Mouse (Mus musculus) midbrain, embryonic 10.5 days (tissue): Measurements from ENCODE around the gene Adgrl1. TPM values are rescaled to one million over a fixed set of nuclear protein-coding genes. Genes with fewer than 3 reads are reported as not detected.

ENCODE experiments used
- DNase-seq: peaks from one replicate; pipeline ENCODE4 v3.0.0-alpha.2; 2017; ENCODE audit warnings: low spot score
- H3K27ac ChIP-seq: fragments of 300-500 bp; sonication (generic); replicated peaks from 2 replicates; pipeline ENCODE4 v1.5.1; 2016; ENCODE audit warnings: mild to moderate bottlenecking
- H3K27me3 ChIP-seq: fragments of 300-500 bp; sonication (generic); 2 replicates; pipeline ENCODE4 v1.6.1; 2016; ENCODE audit warnings: low read depth, mild to moderate bottlenecking; ENCODE audit not compliant: poor library complexity, severe bottlenecking
- H3K36me3 ChIP-seq: fragments of 300-500 bp; sonication (generic); 2 replicates; pipeline ENCODE4 v1.6.1; 2016; ENCODE audit warnings: mild to moderate bottlenecking, moderate library complexity
- H3K4me1 ChIP-seq: fragments of 300-500 bp; sonication (generic); 2 replicates; pipeline ENCODE4 v1.6.1; 2016
- H3K4me3 ChIP-seq: fragments of 300-500 bp; sonication (generic); 2 replicates; pipeline ENCODE4 v1.5.1; 2016; ENCODE audit warnings: mild to moderate bottlenecking, moderate library complexity
- H3K9me3 ChIP-seq: fragments of 300-500 bp; sonication (generic); replicated peaks from 2 replicates; pipeline ENCODE4 v1.6.1; 2016; ENCODE audit warnings: mild to moderate bottlenecking
- WGBS: fragments of 180-500 bp; shearing (Covaris S2); methylation state at CpG from one replicate; pipeline ENCODE4 v1.1.7; 2016; 5-methylcytosine and 5-hydroxymethylcytosine counted together
- polyA plus RNA-seq: library from polyadenylated mRNA; unstranded; fragments of >200 nt; fragmentation: Nextera tagmentation; extraction: Ambion mirVana; gene quantifications from 2 replicates; pipeline ENCODE4 v1.2.1, GENCODE M21; 2016

The Adgrl1 gene
- 8.6 and 11.3 TPM in 2 replicates for polyA plus RNA-seq

GRCm38 (mm10) chr8:83899363-83900252, at the start of gene Adgrl1:
Gene Adgrl1 (plus strand): TSS chr8:83900105.
- peak within 1 kb of the TSS; percentile 94 for H3K27ac ChIP-seq
- no peaks in the 10 kb centered on the region for H3K36me3 ChIP-seq
- H3K4me3 ChIP-seq, result peak within 1 kb of the TSS; percentile 92
- under 1% methylated on average over 67 of the region's 70 CpGs for whole genome bisulfite sequencing
- peaks cover 38% of the 10 kb centered on the region for H3K27me3 ChIP-seq
- H3K9me3 ChIP-seq, result no peaks in the 10 kb centered on the region
- H3K4me1 ChIP-seq, result peaks cover 70% of the 10 kb centered on the region
- DNase-seq, result peak; percentile 96

- Histone ChIP-seq H3K27me3 (peaks cover 5% of the 10 kb centered on the region; the same call in 1 of the 2 replicates), H3K4me3 (no peak overlapping the region), H3K27ac (peak overlapping the region; percentile 7; the same call in 1 of the 2 replicates), H3K9me3 (peaks cover 14% of the 10 kb centered on the region), H3K36me3 (no peaks in the 10 kb centered on the region), H3K4me1 (peaks cover 9% of the 10 kb centered on the region)
- 26% methylated on average over 8 of the region's 8 CpGs for WGBS
- DNase-seq, result no peak
Measured at GRCm38 (mm10) chr8:83852329-83852728, 47.6 kb upstream of the Adgrl1 start.

DNA sequence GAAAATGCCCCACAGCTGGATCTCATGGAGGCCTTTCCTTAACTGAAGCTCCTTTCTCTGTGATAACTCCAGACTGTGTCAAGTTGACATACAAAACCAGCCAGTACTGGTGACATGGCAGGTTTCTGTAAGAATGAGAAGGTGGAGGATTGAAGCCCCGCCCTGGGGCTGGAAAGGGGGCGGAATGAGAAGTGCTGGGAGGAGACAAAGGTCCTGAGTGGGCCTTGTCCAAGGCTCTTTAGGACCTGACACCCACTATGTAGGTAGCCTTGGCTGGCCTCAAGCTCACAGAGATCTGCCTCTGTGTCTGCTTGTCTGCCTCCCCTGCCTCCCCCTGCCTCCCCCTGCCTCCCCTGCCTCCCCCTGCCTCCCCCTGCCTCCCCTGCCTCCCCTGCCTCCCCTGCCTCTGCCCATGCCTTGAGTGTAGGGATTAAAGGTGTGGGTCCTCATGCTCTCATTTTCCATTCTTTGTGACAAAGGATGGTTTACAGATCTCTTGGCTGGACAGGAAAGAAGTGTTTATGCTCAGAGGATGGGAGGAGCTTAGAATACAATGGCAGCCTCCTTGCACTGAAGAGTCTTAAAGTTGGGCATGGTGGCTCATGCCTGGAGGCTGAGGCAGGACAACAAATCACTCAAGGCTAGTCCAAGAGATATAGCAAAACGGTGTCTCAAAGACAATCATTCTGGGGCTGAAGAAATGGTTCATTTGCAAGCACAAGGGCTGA, 46.4 kb upstream of the Adgrl1 start:
- DNase-seq, result no peak
- Histone ChIP-seq H3K27ac (no peak overlapping the region), H3K36me3 (no peaks in the 10 kb centered on the region), H3K4me1 (peaks cover 9% of the 10 kb centered on the region), H3K27me3 (peaks cover 5% of the 10 kb centered on the region; the same call in 1 of the 2 replicates), H3K4me3 (no peak overlapping the region), H3K9me3 (0 out of 2 replicates have a peak, but pooled peaks cover 3% of the 10 kb centered on the region)
- 82% methylated on average over 3 of the region's 3 CpGs for WGBS

DNA sequence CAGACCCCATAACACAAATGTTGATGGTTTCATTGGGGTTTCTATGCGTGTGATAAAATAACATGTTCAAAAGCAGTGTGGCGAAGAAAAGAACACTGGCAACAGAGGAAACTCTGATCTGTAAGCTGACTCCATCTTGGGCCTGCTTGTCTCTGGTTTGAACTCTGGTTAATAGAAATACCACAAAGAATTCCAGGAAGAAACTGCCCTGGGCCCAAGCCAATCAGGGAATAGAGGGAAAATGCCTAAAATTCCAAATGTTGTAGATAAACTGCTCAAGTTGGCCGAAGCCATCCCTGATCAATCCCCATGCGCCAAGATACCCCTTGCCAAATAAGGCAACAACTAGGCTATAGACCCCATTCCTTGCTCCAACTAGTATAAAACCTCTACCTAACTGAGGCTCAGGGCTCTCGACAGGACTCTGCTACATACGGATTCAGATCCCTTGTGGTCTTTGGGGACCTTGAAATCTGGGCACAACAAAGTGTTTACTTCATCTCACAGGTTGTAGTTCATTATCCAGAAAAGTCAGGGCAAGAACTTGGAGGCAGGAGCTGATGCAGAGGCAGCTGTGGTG, 43.3 kb upstream of the Adgrl1 start:
- 90% methylated on average over 6 of the region's 6 CpGs for WGBS
- no peak for DNase-seq
- no peak overlapping the region for H3K4me3 ChIP-seq

GRCm38 (mm10) chr8:83862439-83863268, 37.3 kb upstream of the Adgrl1 start:
- Histone ChIP-seq H3K4me3 (peak overlapping the region; percentile 48), H3K9me3 (no peaks in the 10 kb centered on the region), H3K4me1 (peaks cover 10% of the 10 kb centered on the region), H3K27me3 (peaks cover 9% of the 10 kb centered on the region), H3K27ac (peak overlapping the region; percentile 67; the same call in 1 of the 2 replicates), H3K36me3 (no peaks in the 10 kb centered on the region)
- WGBS, result 6% methylated on average over 24 of the region's 24 CpGs
- no peak for DNase-seq

More for the DNA sequence above, 43.3 kb upstream of the Adgrl1 start:
- H3K9me3 ChIP-seq, result no peaks in the 10 kb centered on the region
- no peaks in the 10 kb centered on the region for H3K36me3 ChIP-seq
- H3K4me1 ChIP-seq, result peaks cover 9% of the 10 kb centered on the region
- H3K27me3 ChIP-seq, result peaks cover 5% of the 10 kb centered on the region; the same call in 1 of the 2 replicates
- H3K27ac ChIP-seq, result no peak overlapping the region

GRCm38 (mm10) chr8:83874881-83875655, 24.8 kb upstream of the Adgrl1 start:
- Histone ChIP-seq H3K36me3 (no peaks in the 10 kb centered on the region), H3K27me3 (peaks cover 51% of the 10 kb centered on the region), H3K9me3 (no peaks in the 10 kb centered on the region), H3K4me1 (peaks cover 30% of the 10 kb centered on the region), H3K4me3 (peak overlapping the region; percentile 72), H3K27ac (peak overlapping the region; percentile 90)
- under 1% methylated on average over 62 of the region's 66 CpGs for WGBS
- DNase-seq, result peak; percentile 82

DNA sequence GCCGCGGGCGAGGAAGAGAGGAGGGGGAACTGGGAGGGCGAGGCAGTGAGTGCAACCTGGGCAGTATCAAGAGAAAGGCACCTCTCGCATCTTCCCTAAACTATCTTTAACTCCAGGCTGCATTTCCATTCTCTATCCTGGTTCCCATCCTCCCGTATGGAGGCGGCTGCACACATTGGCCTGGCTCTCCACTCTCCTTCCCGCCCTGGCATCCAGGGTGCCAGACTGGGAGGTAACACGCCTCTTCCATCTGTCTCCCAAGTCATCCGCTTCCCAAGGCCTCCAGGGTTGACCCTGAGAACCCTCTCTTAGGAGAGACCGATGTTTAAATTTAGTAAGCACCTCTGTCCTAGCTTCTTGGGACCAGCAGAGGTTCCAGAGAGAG, 24.3 kb upstream of the Adgrl1 start:
- Histone ChIP-seq H3K36me3 (no peaks in the 10 kb centered on the region), H3K9me3 (no peaks in the 10 kb centered on the region), H3K27ac (peak overlapping the region; percentile 90), H3K4me1 (peaks cover 30% of the 10 kb centered on the region), H3K27me3 (peaks cover 51% of the 10 kb centered on the region), H3K4me3 (peak overlapping the region; percentile 72)
- 0% methylated on average over 11 of the region's 11 CpGs for WGBS
- DNase-seq, result no peak

DNA sequence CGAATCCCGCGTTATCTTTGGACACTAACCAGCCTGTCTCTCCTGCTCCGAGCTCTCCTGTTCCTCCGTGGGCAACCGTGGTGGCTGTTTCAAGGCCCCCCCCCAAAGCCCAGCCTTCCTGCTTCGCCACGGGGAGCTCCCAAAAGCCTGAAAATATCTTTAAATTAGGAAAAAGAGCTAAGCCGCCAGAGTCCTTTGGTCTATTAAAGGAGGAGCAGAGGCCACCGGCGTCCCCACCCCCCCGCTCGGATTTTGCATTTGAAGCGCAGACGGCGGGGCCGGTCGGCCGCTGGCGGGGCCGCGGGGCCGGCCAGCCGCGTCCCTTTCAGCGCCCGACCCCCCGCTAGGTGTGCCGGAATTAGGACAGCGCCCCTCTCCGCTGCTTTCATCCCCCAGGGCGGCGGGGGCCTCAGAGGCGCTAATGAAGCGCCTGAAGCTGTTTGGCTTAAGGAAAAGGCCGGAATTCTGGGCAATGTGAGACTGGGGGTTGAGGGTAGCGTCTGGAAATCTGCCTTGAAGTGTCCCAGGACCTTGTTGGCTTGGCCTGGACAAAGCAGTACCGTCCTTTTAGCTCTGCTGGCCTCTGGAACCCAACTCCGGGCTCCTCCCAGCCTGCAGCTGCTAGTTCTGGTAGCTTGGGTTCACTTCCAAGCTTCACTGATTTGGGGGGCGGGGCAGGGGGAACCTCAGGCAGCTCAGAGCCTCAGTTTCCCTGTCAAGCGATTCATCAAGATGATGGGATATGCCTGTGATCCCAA, 23.6 kb upstream of the Adgrl1 start:
- H3K36me3 ChIP-seq, result no peaks in the 10 kb centered on the region
- DNase-seq, result peak; percentile 61
- H3K27ac ChIP-seq, result peak overlapping the region; percentile 90
- under 1% methylated on average over 41 of the region's 41 CpGs for WGBS
- H3K9me3 ChIP-seq, result no peaks in the 10 kb centered on the region
- H3K4me3 ChIP-seq, result peak overlapping the region; percentile 72
- H3K27me3 ChIP-seq, result peaks cover 51% of the 10 kb centered on the region
- peaks cover 30% of the 10 kb centered on the region for H3K4me1 ChIP-seq

DNA sequence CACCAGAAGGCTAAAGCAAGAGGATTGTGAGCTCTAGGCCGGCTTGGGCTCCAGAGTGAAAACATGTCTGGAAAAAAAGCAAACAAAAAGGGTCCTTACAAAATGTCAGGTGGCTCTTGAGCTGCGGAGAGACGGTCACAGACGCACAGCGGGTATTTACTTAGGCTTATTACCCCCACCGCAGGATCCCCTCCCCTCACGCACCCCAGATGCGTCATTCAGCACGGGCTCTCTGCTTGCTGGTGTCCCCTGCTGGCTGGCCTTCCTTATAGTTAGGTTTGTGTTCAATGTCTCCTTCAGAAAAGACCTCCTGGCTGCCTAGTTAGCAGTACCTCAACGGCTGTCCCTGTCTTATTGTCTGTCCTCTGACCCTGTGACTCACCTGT, 23.1 kb upstream of the Adgrl1 start:
- H3K36me3 ChIP-seq, result no peaks in the 10 kb centered on the region
- peaks cover 51% of the 10 kb centered on the region for H3K27me3 ChIP-seq
- 2% methylated on average over 10 of the region's 10 CpGs for WGBS
- peaks cover 30% of the 10 kb centered on the region for H3K4me1 ChIP-seq
- H3K4me3 ChIP-seq, result peak overlapping the region; percentile 72
- peak; percentile 52 for DNase-seq
- no peaks in the 10 kb centered on the region for H3K9me3 ChIP-seq
- peak overlapping the region; percentile 90 for H3K27ac ChIP-seq

- H3K27ac ChIP-seq, result no peak overlapping the region
- peaks cover 16% of the 10 kb centered on the region for H3K27me3 ChIP-seq
- H3K4me1 ChIP-seq, result no peaks in the 10 kb centered on the region
- 79% methylated on average over 2 of the region's 2 CpGs for WGBS
- no peaks in the 10 kb centered on the region for H3K36me3 ChIP-seq
- H3K4me3 ChIP-seq, result no peak overlapping the region
- DNase-seq, result no peak
- H3K9me3 ChIP-seq, result no peaks in the 10 kb centered on the region
Measured at GRCm38 (mm10) chr8:83888409-83888808, 11.5 kb upstream of the Adgrl1 start.

DNA sequence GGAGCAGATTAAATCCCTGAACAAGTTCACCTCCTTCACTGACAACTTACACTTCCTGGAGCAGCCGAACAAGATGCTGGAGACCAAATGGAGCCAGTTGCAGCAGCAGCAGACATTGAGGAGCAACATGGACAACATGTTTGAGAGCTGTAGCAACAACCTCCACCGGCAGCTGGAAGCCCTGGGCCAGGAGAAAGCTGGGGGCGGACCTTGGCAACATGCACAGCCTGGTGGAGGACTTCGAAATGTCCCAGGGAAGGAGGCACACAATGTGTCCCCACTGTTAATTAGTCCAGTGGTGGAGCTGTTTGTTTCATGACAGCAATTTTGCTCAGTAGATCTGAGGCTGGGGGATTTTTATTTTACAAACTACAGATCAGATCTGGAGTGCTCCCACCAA, 7.8 kb upstream of the Adgrl1 start:
- Histone ChIP-seq H3K9me3 (no peaks in the 10 kb centered on the region), H3K4me3 (no peak overlapping the region), H3K27ac (no peak overlapping the region), H3K27me3 (peaks cover 53% of the 10 kb centered on the region), H3K36me3 (no peaks in the 10 kb centered on the region), H3K4me1 (peaks cover 2% of the 10 kb centered on the region)
- 78% methylated on average over 4 of the region's 4 CpGs for WGBS
- DNase-seq, result no peak
